Mouse (Mus musculus): ENCODE measurements around the gene Ola1.

Gene Ola1

DNA sequence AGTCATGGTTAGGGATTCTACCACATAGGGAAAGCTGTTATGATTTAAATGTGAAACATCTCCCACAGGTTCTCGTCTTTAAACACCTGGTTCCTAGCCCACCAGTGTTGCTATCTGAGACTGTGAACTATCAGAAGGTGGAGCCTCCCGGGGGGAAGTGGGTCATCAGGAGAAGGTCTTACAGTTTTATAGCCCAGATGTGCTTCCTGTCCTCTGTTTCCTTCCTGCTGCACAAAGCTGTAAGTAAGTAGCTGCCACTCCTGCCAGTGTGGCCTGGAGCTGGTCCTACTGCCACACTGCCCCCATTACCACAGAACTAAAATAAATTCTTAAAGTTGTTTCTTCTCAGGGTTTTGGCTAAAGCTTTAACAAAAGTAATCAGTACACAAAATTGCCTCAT lies 72.6 kb downstream of the Ola1 start:
- DNase-seq (ENCODE audit: low spot score): no peak

DNA sequence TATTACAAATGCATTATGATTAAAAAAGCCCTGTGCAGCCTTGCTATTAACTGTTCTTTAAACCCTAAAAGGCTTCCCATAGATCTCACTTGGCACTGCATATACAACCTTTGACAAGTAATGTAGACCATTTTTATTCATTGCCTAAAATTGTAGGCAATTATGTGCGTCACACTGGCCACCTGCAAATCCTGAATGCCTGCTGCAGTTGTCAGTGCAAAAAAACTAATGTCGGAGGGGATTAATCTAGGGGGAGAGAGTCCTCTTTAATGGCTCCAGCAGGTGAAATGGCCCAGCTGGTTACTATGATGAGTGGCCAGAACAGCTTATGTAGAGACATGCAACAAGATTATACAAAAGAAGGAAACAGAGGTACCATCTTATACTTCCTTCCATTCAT lies 75.0 kb downstream of the Ola1 start:
- no peak for DNase-seq (ENCODE audit: low spot score)

DNA sequence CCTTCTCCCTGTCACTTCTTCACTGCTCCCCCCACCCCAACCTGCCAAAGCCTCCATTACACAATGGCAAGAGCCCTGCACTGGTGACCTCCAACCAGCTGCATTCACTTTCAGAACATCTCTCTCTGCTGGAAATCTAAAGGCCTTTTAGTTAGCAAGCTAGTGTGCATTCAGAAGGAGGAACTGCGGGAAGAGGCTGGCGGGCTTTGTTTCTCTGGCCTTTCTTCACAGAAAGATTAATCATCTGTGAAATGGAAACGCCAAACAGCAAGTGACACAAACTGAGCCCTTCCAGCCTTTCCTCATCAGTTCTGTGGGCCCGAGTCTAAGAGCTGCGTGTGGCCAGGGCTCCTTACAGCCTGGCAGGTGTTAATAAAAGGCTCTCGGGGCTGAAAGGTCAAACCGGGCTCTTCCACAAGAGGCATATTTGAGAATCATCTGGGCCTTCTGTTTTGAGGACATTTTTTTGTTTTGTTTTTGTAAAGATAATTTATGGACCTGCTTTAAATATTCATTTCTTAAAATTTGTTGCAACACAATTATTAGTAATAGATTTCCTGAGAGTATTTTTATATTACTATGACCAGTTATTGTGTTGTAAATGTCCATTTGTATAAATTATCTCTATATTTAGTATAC lies 75.8 kb downstream of the Ola1 start:
- no peak for DNase-seq (ENCODE audit: low spot score)

DNA sequence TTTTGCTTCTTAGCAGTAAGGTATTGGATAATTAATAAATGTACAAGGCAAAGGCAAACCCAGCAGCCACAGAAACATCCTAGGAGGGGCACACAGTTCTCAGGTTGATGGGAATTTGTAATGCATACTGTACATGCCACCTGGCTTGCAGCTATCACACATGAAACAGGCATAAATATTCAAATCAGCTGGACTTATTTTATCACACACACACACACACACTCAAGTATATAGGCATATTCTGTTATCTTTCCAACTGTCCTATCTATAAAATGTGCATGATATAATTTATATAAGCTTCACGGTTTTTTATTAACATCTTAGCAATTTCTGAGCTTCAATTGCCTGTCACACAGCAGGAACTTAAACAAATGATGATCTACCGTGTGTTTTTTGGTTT lies 85.8 kb downstream of the Ola1 start:
- DNase-seq (ENCODE audit: low spot score): no peak

DNA sequence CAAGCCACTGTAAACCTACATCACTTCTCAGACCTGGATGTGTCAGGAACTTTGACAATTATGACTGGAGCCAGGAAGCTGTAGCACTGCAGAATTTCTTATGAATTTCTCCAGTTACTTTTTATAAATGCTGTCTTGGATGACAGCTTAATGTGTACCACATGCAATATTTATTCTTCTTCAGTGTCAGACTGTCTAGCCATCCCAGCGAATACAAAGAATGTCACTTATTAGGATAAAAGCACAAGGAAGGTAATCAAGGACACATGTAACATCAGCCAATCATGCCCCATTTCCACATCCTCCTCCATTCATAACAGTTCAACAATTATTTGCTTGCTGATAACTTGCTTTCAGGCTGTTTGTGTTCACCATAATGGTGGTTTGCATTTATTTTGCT lies 91.0 kb downstream of the Ola1 start:
- DNase-seq (ENCODE audit: low spot score): no peak

DNA sequence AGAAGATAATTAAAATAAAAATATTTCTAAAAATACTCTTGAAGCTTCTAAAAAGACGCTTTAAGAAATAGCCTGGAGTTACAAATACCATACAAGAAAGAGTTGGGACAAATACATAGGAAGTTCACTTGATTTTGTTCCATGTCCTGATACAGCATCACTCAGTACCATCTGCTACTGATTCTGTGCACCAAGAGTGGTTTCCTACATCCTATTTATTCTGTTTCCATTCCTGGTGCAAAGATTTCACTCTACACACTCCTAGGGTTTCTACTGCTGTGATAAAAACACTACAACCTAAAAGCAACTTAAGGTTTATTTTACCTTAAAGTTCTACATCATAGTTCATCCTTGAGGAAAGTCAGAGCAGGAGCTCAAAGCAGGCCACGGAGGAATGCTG lies 99.9 kb downstream of the Ola1 start:
- no peak for DNase-seq (ENCODE audit: low spot score)

DNA sequence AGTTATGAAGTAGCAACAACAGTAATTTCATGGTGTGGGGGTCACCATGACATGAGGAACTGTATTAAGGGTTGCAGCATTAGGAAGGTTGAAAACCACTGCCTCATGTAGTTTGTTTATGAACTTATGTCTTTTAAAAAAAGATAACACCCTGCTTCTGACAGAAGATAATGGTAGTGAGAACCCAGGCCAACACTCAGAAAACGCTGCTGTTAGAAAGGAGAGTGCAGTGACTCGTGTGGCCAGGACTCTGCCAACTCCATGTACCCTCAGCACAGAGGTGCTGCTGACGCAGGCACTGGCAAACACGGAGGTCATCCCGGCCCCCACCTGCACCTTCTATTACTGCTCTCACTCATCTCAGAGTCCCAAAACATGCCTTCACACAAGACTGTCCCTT lies 111.6 kb downstream of the Ola1 start:
- DNase-seq (ENCODE audit: low spot score): no peak

DNA sequence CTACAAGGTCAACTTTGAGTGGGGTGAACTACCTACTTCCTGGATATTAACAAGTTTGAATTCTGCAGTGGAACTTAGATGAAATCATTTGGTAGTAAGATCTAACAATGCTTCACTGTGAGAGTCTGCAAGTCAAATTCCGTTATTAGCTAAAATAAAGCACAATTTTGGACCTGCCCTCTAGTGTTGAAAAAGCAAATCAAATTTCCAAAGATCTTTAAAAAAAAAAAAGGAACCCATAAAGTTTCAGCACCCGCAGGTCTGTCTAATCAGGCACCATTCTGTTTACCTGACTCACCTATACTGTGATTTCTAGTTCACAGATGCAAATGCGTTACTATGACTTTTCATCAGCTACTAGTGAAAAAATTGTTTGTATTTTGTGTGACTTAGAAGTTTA lies 122.2 kb downstream of the Ola1 start:
- no peak for DNase-seq (ENCODE audit: low spot score)

DNA sequence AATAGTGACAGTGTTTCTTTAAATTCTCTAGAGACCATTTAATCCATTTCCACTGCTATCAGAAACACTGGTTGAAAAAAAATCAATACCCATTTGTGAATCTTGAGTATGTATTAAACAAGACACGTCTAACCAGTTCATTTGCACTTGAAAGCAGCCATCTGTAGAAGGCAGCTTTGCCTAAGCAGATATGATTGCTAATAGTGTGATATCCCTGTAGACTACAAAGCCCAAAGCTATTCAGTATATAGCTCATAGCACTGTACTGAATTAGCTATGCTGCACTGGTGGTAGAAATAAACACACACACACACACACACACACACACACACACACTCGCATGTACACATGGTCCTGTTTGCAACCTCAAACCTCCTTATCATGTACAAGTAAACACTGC lies 123.4 kb downstream of the Ola1 start:
- DNase-seq (ENCODE audit: low spot score): no peak

DNA sequence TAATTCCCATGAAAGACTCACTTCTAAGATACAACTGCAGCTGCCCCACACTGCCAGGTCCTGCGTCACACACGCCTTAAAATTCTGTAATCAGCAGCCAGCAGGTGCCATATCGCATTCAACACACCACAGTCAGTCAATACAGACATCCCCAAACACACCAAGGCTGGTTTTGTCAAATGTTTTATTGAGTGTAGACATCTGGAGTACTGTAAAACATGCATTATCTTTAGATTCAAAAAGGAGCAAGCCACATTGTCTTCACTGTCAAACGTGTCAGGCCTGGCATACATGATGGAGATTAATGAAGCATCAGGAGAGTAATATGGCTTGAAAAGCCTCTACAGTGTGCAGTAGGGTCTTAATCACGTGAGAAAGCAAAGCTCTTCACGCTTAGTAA lies 125.7 kb downstream of the Ola1 start:
- no peak for DNase-seq (ENCODE audit: low spot score)

DNA sequence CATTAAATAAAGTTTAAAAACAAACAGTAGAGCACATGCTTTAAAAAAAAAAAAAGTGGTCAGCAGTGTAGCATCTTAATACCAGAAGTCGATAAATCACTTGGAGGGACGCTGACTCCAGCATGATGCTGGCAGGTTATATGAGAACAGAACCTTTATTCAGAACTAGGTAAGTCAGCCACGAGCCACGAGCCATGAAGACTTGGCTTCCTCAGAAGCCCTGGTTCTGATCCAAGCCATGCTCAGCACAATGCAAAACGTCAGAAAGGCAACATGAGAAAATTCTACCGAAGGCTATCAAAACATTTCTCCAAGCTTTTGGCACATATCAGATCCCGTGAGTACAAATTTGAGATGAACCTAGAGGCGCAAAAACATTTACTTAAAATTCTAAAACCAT lies 127.4 kb downstream of the Ola1 start:
- no peak for DNase-seq (ENCODE audit: low spot score)

DNA sequence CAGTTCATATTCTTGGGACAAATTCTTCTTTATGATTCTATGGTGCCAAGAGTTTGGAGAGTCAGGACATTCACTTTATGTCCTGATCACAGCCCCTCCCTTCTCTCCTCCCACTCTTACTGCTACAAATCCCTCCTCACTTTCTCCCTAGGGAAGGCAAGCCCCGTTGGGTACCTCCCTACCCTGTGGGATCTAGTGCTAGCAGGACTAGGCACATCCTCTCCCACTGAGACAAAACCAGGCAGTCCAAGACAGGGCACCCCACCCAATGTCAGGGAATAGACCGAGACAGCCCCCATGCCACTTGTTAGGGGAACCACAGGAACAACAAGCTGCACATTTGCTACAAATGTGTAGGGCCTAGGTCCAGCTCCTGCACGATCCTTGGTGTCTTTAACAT lies 131.1 kb downstream of the Ola1 start:
- DNase-seq (ENCODE audit: low spot score): no peak

DNA sequence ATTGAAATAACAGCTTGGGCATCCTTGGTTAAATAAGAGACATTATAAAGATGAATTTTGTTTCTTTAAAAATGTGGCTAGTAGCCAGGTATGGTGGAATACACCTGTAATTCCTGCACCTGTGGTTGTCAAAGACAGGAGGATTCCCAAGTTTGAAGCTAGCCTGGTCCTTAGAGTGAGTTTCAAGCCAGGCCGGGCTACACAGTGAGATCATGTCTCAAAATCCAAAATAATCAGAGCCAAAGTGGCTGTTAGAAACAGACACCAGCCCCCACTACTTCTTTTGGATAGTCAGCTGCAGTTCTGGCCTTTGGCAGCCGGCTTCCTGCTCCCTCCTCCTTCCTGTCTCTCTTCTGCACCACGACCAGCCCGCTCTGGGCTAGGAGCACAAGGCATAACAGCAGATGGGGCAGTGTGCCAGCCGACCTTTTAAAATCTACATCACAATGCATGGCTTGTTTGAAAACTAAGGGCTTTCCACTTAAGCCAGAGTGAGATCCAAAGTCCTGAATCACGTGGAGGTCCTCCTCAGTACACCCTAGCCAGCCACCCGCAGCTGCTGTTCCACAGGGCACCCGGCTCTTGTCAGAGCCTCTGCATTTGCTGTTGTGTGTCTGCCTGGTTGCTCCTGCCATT lies 132.9 kb downstream of the Ola1 start:
- no peak for DNase-seq (ENCODE audit: low spot score)

DNA sequence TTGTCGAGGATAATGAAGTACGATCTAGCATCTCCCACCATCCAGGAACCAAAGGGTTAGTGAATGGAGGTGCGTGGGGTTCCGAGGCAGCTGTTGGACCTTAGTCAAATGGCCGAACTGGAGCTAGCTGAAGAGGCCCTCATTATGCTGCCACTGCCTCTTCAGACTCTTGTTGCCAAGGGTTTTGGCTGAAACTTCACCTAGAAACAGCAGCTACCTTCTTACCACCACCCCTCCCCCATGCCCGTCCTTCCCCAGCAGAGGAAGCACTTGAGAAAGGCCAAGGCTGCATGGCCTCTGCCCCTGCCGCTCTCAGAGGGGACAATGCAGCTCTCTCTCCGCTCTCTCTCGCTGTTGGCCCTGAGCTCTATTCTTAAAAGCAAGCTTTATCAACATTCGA lies 136.2 kb downstream of the Ola1 start:
- DNase-seq (ENCODE audit: low spot score): no peak

DNA sequence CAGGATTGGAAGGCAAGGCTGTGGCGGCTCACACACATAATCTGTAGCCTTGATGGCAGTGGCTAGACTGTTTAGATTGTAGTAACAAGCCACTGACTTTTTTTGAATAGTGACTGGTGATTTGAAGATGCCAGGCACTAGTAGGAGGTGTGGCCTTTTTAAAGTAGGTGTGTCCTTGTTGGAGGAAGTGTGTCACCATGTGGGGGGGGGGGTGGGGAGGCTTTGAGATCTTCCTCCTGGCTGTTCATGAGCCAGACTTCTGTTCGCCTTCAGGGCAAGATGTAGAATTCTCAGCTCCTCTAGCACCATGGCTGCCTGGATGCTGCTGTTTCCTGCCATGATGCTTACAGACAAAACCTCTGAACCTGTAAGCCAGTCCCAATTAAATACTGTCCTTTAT lies 136.9 kb downstream of the Ola1 start:
- DNase-seq (ENCODE audit: low spot score): no peak

DNA sequence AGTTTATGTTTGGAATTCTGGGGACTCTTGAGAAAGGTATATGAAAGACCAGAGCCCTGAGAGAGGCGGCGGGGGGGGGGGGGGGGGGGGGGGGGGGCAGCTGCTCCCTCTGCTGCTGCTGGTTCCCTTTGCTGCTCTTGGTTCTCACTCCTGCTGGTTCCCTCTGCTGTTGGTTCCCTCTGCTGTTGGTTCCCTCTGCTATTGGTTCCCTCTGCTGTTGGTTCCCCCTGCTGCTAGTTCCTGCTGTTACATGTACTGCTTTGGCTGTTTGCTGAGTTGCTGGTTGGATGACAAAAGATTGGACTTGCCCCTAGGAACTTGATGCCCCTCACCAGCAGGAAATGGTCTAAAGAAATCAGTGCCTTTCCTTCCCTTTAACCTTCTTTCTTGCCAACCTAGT lies 138.6 kb downstream of the Ola1 start:
- peak; percentile 11 for DNase-seq (ENCODE audit: low spot score)

DNA sequence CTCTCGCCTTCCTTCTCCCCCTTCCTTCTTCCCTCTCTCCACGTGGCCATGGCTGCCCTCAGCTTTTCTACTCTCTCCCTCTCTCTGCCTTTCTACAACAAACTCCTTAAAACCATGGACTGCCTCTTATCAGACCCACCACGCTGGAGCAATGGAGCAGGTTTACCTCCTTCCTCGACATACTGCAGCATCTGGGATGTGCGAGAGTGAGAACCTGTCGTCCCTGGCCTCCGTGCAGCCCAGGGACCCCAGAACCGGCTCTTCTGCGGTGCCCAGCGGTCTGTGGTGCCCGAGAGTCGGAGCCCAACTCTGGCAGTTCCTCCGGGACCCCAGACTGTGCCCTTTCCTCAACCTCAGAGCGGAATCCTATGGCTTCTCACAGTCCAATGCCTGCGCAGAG lies 139.4 kb downstream of the Ola1 start:
- DNase-seq (ENCODE audit: low spot score): no peak

DNA sequence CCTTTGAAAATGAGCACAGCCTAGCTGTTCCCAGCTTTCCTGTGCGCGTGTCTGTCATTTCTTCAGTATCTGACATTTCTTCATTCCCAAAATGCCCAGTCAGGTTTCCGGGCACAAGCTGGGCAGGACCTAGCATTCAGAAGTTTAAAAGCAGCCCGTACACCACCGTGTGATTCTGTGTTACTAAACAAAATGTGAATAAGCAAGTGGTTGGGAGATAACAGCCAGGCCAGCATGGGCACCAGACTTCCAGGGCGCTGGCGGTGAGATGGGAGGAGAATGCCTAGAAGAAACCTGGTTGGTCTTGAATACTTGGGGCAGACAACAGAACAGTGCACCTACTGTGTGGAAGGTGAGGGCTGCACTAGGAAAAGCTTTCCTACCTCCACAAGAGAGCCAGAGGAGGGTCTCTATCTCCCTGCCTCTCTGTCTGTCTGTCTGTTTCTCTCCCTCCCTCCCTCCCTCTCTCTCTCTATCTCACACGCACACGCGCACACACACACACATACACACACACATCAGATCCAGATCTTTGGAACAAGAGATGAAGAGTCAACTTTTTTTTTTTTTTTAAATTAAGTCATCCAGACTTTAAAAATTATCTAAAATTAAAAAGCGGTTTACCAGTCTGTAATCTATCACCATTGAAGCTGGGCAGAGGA lies 144.8 kb downstream of the Ola1 start:
- no peak for DNase-seq (ENCODE audit: low spot score)

DNA sequence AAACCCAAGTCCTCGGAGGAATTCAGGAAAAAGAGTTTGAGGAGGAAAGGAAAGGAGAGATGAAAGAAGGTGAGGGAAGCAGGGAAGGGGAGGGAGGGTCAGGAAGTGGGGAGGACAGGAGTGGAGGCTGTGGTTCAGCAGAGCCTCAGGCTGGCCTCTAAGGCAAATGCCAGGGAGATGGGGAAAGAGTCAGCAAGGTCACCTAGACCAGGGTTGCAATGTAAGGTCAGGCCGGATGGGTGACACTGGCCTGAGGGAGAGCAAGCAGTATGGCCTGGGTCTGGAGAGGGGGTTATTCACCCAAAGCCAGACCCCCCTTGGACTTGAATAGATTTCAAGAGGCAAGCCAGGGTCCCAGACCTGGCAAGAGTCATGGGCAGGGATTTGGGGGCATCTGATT lies 147.5 kb downstream of the Ola1 start:
- no peak for DNase-seq (ENCODE audit: low spot score)

DNA sequence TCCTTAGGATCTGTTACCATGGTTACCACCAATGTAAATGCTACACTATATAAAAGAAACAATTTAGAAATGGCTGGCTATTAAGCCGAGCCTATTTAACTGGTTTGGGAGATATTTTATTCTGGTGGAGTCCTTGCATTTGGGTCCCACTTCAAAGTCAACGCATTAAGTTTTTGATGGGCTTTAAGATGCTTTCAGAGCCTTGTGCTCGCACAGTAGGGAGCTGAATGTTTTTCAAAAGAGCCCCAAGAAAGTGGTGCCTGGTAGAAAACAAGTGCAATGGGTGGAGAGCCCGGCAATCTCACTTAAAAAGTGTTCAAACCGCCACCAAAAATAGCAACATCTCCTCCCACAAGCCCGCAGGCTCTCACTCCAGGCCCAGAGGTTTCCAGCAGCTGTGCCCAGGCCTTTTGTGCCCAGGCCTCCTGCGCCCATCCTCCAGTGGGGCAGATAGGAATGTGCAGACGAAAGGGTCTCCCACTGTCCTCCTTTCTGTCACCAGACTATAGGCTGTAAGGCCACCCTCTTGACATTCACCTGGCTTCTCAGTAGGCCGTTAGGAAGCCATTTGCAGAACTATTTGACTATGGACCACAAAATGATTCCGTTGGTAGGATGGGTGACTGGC lies 148.2 kb downstream of the Ola1 start:
- no peak for DNase-seq (ENCODE audit: low spot score)

DNA sequence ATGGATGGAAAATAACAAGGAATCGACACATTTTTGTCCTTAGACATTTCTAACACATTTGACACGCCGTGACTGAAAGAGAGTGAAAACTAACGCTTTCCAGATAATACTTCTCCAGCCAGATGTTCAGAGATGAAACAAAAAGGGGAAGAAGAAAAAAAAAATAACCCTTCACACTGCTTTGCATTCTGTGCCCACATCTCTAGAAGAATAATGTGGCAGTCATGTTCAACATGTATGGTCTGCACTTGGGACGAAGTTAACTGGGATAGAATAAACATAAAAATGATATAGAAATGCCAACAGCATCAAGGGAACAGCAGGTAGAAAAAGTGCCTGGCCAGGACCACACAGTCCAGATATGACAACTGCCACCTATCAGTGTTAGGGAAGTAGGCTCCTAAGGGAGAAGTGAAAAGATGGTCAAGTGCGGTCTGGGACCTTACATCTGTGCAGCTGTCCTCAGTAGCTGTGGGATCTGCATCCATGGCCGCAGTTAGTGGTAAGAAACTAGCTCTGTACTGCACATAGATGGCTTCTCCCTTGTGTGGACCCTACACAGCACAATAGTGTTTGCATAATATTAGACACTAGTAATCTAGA lies 149.4 kb downstream of the Ola1 start:
- no peak for DNase-seq (ENCODE audit: low spot score)

DNA sequence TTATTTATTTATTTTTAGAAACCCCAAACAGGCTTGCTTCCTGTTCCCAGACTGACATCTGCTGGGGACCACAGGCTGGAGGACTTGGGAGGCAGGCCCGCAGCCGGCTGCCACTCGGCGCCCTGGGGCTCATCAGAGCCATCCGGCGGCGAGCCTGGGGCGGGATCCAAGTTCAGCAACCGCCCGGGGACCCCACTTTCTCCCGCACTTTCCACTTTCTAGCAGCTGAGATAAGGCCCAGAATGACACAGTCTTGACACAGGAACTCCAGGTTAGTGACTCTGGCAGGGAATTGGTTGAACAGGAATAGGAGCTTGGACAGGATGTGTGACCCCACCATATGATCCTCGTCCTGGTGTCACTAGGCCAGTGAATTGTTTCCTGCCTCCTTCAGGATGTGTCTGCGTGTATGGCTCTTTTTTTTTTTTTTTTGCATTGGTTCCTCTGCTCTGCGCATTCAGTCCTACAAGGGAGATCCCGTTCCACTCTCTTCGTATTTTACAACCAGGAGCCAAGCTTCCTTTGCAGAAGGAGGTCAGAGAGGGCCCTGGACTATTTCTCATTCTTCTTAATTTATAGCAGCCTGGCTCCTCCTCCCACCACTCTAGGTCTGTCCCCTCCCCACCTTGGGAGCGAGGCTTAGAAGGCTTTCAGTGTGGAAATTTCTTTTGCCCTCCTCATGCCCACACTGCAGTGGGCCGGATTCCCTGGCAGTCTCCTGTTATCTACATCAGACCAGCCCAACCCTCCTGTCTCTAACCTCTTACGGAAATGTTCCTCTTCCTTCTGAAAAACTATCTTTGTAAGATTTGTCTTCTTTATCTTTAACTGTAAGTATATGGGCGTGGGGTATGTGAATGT lies 152.2 kb downstream of the Ola1 start:
- DNase-seq (ENCODE audit: low spot score): no peak

Measured in T-cell, adult 2 months (primary cell).